Mouse (Mus musculus) erythroblast, adult 5-6 weeks (primary cell): ENCODE data around the gene Lmo2. TPM values are rescaled to one million over a fixed set of nuclear protein-coding genes. Genes with fewer than 3 reads are reported as not detected.

Experiments
- ATAC-seq: replicated peaks from 2 replicates; pipeline ENCODE4 v1.8.0; 2016; ENCODE audit warnings: moderate number of reproducible peaks, mild to moderate bottlenecking, moderate TSS enrichment, inconsistent platforms; ENCODE audit not compliant: poor library complexity, low FRiP score, severe bottlenecking
- total RNA-seq, 2 experiments: library from RNA; stranded (forward) in 1 of 2; stranded (reverse) in 1 of 2; fragments of 150-400 nt in 1 of 2; fragments of 200-764, 138-1000 nt in 1 of 2; gene quantifications; 2 replicates each; pipeline versions ENCODE4 v1.2.3 to v1.2.4; 2015 to 2017; ENCODE audit warnings: low replicate concordance in 2 of 2

Gene Lmo2
- total RNA-seq, 2 experiments from 2014 or later = 564 to 827 TPM

GRCm38 (mm10) chr2:103938573-103938972 is 19.2 kb upstream of the Lmo2 start:
- no peak for ATAC-seq

GRCm38 (mm10) chr2:103939003-103939402 is 18.8 kb upstream of the Lmo2 start:
- no peak for ATAC-seq

- no peak for ATAC-seq
Observed at GRCm38 (mm10) chr2:103941085-103941484, 16.7 kb upstream of the Lmo2 start.

GRCm38 (mm10) chr2:103944859-103945258 is 12.9 kb upstream of the Lmo2 start:
- ATAC-seq = no peak

GRCm38 (mm10) chr2:103945571-103946092 is 12.2 kb upstream of the Lmo2 start:
- ATAC-seq = no peak

- ATAC-seq = no peak
Observed at GRCm38 (mm10) chr2:103946892-103947291, 10.9 kb upstream of the Lmo2 start.

GRCm38 (mm10) chr2:103947982-103948655 is 9.7 kb upstream of the Lmo2 start:
- ATAC-seq = no peak

GRCm38 (mm10) chr2:103953050-103953835 is 4.5 kb upstream of the Lmo2 start:
- ATAC-seq = no peak

GRCm38 (mm10) chr2:103955714-103956113 is 2.1 kb upstream of the Lmo2 start:
- no peak for ATAC-seq

GRCm38 (mm10) chr2:103956867-103957266 is 919 bp upstream of the Lmo2 start:
- ATAC-seq = peak; percentile 72

GRCm38 (mm10) chr2:103958634-103959033 is 848 bp downstream of the Lmo2 start:
- no peak for ATAC-seq

GRCm38 (mm10) chr2:103959066-103959465 is 1.3 kb downstream of the Lmo2 start:
- ATAC-seq = peak; percentile 11; the same call in 1 of the 2 replicates

GRCm38 (mm10) chr2:103959574-103959973 is 1.8 kb downstream of the Lmo2 start:
- peak; percentile 21 for ATAC-seq

GRCm38 (mm10) chr2:103962349-103962748 is 4.6 kb downstream of the Lmo2 start:
- ATAC-seq = no peak

GRCm38 (mm10) chr2:103965391-103965790 is 7.6 kb downstream of the Lmo2 start:
- ATAC-seq = no peak

- no peak; the same call in 1 of the 2 replicates for ATAC-seq
Observed at GRCm38 (mm10) chr2:103968186-103968585, 10.4 kb downstream of the Lmo2 start.

- ATAC-seq = no peak
Observed at GRCm38 (mm10) chr2:103968919-103969436, 11.2 kb downstream of the Lmo2 start.

GRCm38 (mm10) chr2:103969437-103970040 is 11.8 kb downstream of the Lmo2 start:
- ATAC-seq = peak; percentile 70

- peak; percentile 14; the same call in 1 of the 2 replicates for ATAC-seq
Observed at GRCm38 (mm10) chr2:103970041-103970790, 12.4 kb downstream of the Lmo2 start.
